Mouse (Mus musculus): ENCODE data around the gene Enho.

The Enho gene

DNA sequence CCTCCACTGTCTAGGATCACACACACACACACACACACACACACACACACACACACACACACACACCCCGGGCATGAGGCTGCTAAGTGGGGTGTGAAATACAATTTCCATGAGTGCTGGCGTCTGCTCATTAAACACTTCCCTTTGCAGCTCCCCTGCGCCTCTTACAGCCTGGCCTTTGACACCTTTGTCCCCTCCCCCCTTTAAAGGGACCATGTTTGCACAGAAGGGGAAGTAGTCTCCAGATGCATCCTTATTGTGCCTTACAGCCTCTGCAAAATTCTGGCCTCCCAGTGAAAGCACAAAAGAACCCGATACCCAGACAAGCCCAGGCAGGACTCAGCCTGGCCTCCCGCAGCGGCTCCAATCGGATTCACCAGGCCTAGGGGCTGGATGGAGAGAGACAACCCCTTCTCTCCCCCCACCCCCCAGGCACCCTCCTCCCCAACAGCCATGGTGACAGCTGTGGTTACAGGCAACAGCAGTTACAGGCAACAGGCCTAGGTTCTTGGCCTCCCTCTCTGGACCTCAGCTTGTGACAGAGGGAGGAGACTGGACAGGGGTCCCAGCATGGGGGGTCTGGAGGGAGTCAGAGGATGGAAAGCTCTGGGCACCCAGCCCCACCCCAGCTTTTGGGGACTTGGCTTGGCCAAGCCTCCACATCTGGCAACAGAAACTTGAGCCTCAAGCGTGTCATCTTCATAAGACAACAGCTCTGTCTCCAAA is 11.8 kb downstream of the Enho start:
- no peak for DNase-seq

DNA sequence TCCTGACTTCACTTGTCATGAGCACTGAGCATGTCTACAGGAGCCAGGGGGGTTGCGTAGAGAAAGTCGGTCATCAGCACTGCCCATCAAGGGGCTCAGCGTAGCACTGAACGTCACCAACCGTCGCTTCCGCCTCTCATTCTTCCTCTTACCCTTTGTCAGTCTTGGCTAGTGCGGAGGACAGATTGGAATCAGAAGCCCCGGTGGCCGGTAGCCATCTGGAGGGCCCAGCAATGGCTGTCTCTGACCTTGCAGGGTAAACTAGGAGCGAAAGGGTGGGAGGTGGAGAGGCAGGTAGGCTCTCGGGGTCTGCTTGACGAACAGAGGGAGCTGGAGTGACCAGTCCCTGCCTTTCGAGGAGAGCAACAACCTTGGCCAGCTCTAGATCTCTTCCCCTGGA is 18.1 kb downstream of the Enho start:
- no peak for DNase-seq

- no peak for DNase-seq
Measured at GRCm38 (mm10) chr4:41618916-41619746, 21.0 kb downstream of the Enho start.

GRCm38 (mm10) chr4:41615661-41616599 is 24.2 kb downstream of the Enho start:
- DNase-seq: peak; percentile 70

GRCm38 (mm10) chr4:41614156-41614555 is 26.0 kb downstream of the Enho start:
- peak; percentile 77 for DNase-seq

- DNase-seq: no peak
Measured at GRCm38 (mm10) chr4:41612166-41612565, 28.0 kb downstream of the Enho start.

- no peak for DNase-seq
Measured at GRCm38 (mm10) chr4:41610594-41610980, 29.5 kb downstream of the Enho start.

DNA sequence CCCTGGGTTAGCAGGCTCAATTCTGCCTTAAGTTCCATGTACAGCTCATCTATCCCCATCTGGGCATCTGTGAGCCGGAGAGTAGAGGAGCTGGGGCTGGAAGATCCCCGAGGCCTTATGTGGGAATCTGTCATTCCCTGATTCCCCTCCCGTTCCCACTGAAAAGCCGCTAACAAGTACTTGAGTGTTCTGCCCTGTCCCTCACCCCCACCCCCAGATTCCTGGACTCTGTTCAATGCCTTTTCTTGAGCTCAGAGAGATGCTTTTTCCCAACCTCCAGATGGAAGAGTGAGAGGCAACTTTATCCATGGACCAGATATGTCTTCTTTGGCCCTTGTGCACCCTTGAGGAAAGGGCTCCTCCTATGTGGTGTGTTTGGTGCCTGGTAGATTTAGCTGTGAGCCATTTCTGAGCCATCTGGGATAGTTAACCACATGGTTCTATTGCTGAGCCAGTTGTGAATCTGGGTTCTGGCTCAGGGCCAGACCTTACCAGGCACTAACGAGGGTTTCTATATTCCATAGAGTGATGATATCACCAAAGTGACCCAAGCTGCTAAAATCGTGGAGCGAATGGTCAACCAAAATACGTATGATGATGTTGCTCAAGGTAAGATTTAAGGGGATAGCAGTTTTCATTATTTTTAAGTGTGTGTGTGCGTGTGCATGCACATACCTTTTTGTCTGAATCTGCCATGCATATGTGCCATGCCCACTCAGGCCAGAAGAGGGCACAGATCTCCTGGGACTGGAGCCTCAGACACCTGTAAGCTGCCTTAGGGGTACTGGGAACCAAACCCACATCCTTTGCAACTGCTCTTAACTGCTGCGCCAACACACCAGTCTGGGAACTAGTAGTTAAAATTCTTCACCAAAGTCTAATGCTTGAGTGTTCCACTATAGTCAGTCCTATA is 30.2 kb downstream of the Enho start:
- no peak for DNase-seq

DNA sequence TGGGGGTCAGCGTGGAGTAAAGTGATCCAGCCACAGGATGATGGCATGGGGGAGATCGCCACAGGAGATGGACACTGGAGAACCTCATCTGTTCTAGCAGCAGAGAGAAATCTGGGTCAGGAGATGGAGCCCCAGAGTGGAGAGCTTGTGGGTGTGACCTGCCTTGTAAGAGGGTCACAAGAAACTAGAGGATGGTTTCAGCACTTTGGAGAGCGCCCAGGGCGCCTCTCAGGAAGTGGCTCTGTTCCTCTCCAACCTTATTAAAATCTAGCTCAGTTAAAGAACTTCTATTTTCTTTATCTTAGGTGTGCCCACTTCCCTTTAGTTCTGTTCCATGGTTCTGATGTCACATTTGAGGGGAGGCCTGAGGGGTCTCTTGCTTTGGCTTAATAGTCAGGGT is 33.3 kb downstream of the Enho start:
- no peak for DNase-seq

DNA sequence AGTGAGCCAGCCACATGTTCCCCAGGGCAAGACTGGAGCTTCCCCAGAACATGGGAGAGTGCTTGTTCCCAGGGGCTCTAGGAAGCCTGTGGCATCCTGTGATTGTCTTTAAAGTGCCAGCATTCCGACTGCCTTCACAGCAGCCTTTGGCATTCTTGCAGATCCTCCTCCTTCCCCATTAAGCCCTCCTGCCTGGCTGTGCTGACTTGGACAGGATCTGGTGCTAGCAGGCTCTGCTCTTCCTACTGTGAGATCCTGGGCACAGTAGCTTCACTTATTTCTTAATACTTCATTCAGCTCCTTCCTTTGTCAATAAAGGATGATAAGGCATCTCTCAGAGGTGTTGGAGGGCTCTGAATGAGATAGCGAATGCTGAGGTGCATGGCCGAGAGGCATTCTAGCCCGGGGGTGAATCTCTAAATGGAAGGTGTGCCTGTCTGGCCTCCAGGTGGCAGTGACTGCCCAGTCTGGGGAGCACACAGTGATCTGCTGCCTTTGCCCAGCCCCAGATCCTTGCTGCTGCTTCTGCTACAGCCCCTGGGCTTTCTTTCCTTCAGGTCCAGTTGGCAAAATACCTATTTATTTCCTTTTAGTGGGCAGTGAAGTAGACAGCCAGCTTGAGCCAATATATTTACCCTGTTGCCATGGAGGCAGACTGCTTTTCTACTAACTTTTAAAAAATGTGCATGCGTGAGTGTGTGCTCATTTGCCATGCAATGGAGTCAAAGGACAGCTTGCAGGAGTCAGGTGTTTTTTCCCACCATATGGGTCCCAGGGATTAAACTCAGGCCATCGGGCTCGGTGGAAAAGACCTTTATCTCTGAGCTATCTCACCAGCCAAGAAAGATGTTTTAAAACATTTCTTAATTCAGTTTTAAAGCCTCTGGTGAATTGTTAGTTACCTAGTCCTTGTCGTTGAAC is 35.4 kb downstream of the Enho start:
- no peak for DNase-seq

- DNase-seq: no peak
Measured at GRCm38 (mm10) chr4:41602818-41603217, 37.3 kb downstream of the Enho start.

Measured in right cerebral cortex, postnatal 25 days (tissue).